Mouse (Mus musculus): ENCODE results near the gene Naa35. TPM values are rescaled to one million over a fixed set of nuclear protein-coding genes. Genes with fewer than 3 reads are reported as not detected.
A peak's percentile ranks its signal among the peaks of the same experiment; 100 is the strongest.

The Naa35 gene
- polyA plus RNA-seq, 1 experiment, result 7.7 TPM

DNA sequence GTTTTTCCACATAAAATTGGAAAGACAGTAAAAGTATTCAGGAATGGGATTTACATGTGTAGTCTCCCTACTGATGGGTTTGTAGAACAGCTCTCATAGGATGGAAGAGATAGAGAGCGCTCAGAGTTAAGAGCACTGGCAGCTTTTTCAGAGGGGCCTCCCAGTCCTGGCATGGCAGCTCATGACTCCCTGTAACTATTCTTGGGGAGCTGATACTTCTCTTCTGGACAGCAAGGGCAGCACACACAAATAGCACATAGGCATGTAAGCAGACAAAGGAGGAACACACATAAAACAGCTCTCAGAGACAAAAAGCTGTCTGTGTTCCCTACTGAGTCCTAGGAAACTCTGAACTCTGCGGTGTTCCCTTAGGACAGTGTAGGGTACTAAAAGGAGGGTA, 25.4 kb downstream of the Naa35 start:
- no peak for TF ChIP-seq GATA1 (IDR thresholded peaks at IDR 0.05; ENCODE audit: low read length)

DNA sequence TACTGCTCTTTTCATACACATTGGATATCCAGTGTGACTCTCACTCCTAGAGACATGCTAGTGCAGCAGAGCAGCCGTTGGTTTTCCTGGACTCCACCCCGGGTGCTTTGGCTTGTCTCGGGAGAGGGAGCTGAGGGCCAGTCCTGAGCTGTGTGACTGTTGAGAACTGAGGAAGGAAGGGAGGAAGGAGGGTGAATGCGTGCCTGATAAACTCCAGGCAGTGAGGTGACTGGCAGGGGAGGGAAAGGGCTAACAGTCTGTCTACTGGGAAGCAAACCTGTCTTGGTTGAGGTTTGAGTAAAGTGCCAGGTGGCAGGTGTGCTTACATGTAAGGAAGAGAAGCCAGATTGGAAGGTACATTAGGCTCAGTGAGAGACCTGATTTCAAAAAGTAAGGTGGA, 28.8 kb downstream of the Naa35 start:
- no peak for TF ChIP-seq GATA1 (IDR thresholded peaks at IDR 0.05; ENCODE audit: low read length)

- TF ChIP-seq GATA1 (IDR thresholded peaks at IDR 0.05; ENCODE audit: low read length), result no peak
Measured at GRCm38 (mm10) chr13:59615152-59615551, 30.1 kb downstream of the Naa35 start.

DNA sequence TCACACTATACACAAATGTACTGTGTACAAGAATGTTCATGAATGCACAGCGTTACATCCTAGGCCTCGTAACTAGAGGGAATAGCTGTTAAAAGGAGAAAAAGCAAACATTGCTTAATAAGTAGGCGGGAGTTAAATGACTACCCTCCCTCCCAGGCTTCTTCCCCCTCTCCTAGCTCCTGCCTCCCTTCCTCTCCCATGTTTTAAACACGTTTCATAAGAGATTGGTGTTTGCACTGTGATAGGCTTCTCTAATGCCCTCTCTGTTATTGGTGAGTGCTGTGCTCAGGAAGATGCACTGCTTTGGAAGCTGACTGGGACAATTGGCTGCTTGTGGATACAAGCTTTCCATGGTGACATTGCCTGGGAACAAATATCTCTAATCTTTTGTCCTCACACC, 30.5 kb downstream of the Naa35 start:
- TF ChIP-seq GATA1 (IDR thresholded peaks at IDR 0.05; ENCODE audit: low read length), result no peak

DNA sequence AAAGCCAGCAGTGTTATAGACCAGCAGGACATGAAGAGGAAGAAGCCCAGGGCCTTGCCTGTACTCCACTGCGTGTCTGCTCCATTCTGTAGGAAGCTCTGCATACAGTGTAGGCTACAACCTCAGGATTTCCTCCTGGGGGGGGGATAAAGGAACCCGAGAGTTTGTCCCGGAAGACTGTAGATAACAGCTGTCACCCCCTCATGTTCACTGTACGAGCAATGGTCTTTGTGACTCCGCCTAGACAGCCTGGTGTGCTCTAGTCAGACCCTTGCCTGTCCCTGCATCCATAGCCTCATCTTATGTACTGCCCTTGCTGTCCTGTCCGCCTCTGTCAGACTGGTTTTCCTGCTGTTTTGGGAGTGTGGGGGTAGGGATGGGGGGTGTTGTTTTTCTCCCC, 33.4 kb downstream of the Naa35 start:
- no peak for TF ChIP-seq GATA1 (IDR thresholded peaks at IDR 0.05; ENCODE audit: low read length)

- no peak for TF ChIP-seq GATA1 (IDR thresholded peaks at IDR 0.05; ENCODE audit: low read length)
Measured at GRCm38 (mm10) chr13:59621643-59622489, 36.8 kb downstream of the Naa35 start.

- no peak for TF ChIP-seq GATA1 (IDR thresholded peaks at IDR 0.05; ENCODE audit: low read length)
Measured at GRCm38 (mm10) chr13:59624389-59624788, 39.3 kb downstream of the Naa35 start.

- no peak for TF ChIP-seq GATA1 (IDR thresholded peaks at IDR 0.05; ENCODE audit: low read length)
Measured at GRCm38 (mm10) chr13:59624903-59625302, 39.8 kb downstream of the Naa35 start.

GRCm38 (mm10) chr13:59626739-59627138, 41.7 kb downstream of the Naa35 start:
- TF ChIP-seq GATA1 (IDR thresholded peaks at IDR 0.05; ENCODE audit: low read length), result no peak

- TF ChIP-seq GATA1 (IDR thresholded peaks at IDR 0.05; ENCODE audit: low read length), result no peak
Measured at GRCm38 (mm10) chr13:59634637-59635036, 49.6 kb downstream of the Naa35 start.

DNA sequence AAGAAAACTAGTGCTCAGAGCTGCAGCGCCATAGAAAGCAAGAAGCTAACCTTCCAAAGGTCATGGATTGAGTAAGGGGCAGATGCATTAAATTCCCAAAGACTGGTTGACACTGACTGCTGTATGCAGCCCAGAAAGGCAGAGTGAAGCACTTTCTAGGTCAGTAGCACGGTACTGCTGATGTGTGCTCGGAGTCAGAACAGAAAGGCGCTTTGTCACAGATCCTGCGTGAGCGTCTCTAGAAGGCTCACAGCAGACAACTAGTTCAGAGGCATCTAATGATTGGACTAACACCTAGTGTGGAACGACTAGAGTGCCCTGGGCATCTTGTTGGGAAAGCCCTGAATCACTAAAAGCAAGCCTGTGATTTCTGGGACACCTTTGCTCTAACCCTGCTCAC, 52.7 kb downstream of the Naa35 start:
- no peak for TF ChIP-seq GATA1 (IDR thresholded peaks at IDR 0.05; ENCODE audit: low read length)

- peak; percentile 15 for TF ChIP-seq GATA1 (IDR thresholded peaks at IDR 0.05; ENCODE audit: low read length)
Measured at GRCm38 (mm10) chr13:59639368-59640177, 54.5 kb downstream of the Naa35 start.

DNA sequence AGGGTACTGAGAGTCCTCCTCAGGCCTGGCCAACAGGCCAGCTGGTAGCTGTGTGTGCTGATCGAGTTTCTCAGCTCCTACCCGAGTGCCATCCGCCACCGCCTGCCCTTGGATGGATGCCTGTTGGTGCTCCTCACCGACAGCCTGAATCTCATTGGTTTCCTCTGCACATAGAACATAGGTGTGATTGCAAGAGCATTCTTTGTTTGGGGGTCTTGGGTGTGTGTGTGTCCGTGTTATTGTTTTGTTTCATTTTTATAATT, 55.0 kb downstream of the Naa35 start:
- TF ChIP-seq GATA1 (IDR thresholded peaks at IDR 0.05; ENCODE audit: low read length), result no peak

- TF ChIP-seq GATA1 (IDR thresholded peaks at IDR 0.05; ENCODE audit: low read length), result peak; percentile 97
Measured at GRCm38 (mm10) chr13:59642818-59643217, 57.8 kb downstream of the Naa35 start.

GRCm38 (mm10) chr13:59645491-59645890, 60.4 kb downstream of the Naa35 start:
- no peak for TF ChIP-seq GATA1 (IDR thresholded peaks at IDR 0.05; ENCODE audit: low read length)

GRCm38 (mm10) chr13:59646674-59647244, 61.7 kb downstream of the Naa35 start:
- TF ChIP-seq GATA1 (IDR thresholded peaks at IDR 0.05; ENCODE audit: low read length), result no peak

Data from G1E-ER4 (cell line).